Mouse (Mus musculus) megakaryocyte, adult 5-6 weeks (primary cell): ENCODE results near the gene Hoxd3. TPM values are rescaled to one million over a fixed set of nuclear protein-coding genes. Genes with fewer than 3 reads are reported as not detected.
A peak's percentile ranks its signal among the peaks of the same experiment; 100 is the strongest.

Experiments
- ATAC-seq: 2 replicates; pipeline ENCODE4 v1.8.0; 2016; ENCODE audit warnings: mild to moderate bottlenecking, inconsistent platforms; ENCODE audit not compliant: poor library complexity, severe bottlenecking
- total RNA-seq, 2 experiments: library from RNA; stranded (forward) in 1 of 2; stranded (reverse) in 1 of 2; fragments of 153-499, 151-499 nt in 1 of 2; fragments of 221-1000, 200-1000 nt in 1 of 2; gene quantifications; 2 replicates each; pipeline versions ENCODE4 v1.2.3 to v1.2.4; 2015 to 2017

Hoxd3 gene
- total RNA-seq, 2 experiments from 2014 or later: 0.26 TPM; not detected in 1

GRCm38 (mm10) chr2:74704393-74704998, 7.2 kb upstream of the Hoxd3 start, which contains the start of gene Hoxd8:
Gene Hoxd8, plus strand, starts transcription at chr2:74704615.
- no peak for ATAC-seq

GRCm38 (mm10) chr2:74704999-74705466, 6.7 kb upstream of the Hoxd3 start:
- no peak for ATAC-seq

GRCm38 (mm10) chr2:74705467-74706089, 6.1 kb upstream of the Hoxd3 start:
- no peak for ATAC-seq

- no peak for ATAC-seq
Observed at GRCm38 (mm10) chr2:74706393-74706960, 5.2 kb upstream of the Hoxd3 start.

- ATAC-seq: no peak
Observed at GRCm38 (mm10) chr2:74707599-74707998, 4.1 kb upstream of the Hoxd3 start.

GRCm38 (mm10) chr2:74708676-74709075, 3.1 kb upstream of the Hoxd3 start:
- ATAC-seq: no peak

GRCm38 (mm10) chr2:74709465-74710419, 2.0 kb upstream of the Hoxd3 start:
- ATAC-seq: no peak

- ATAC-seq: no peak
Observed at GRCm38 (mm10) chr2:74710929-74711543, 691 bp upstream of the Hoxd3 start.

GRCm38 (mm10) chr2:74713239-74714150, 1.8 kb downstream of the Hoxd3 start:
- no peak for ATAC-seq

GRCm38 (mm10) chr2:74714156-74714789, 2.5 kb downstream of the Hoxd3 start:
- ATAC-seq: no peak

- no peak for ATAC-seq
Observed at GRCm38 (mm10) chr2:74714881-74715280, 3.2 kb downstream of the Hoxd3 start.

GRCm38 (mm10) chr2:74715504-74716241, 3.9 kb downstream of the Hoxd3 start:
- peak; percentile 49; the same call in 1 of the 2 replicates for ATAC-seq

GRCm38 (mm10) chr2:74720384-74720783, 8.7 kb downstream of the Hoxd3 start:
- no peak for ATAC-seq

GRCm38 (mm10) chr2:74720955-74721491, 9.3 kb downstream of the Hoxd3 start:
- ATAC-seq: no peak

- no peak for ATAC-seq
Observed at GRCm38 (mm10) chr2:74721882-74722281, 10.2 kb downstream of the Hoxd3 start.

- ATAC-seq: no peak
Observed at GRCm38 (mm10) chr2:74722949-74723348, 11.2 kb downstream of the Hoxd3 start.

GRCm38 (mm10) chr2:74724244-74725015, 12.7 kb downstream of the Hoxd3 start:
- no peak for ATAC-seq
